Mouse (Mus musculus) kidney, postnatal 0 days (tissue): Measurements from ENCODE around the gene Gm20388. TPM values are rescaled to one million over a fixed set of nuclear protein-coding genes. Genes with fewer than 3 reads are reported as not detected.
A peak's percentile ranks its signal among the peaks of the same experiment; 100 is the strongest.

ENCODE experiments used
- ATAC-seq: fragments of 200-750 bp; cut with Nextera tagmentation; replicated peaks from 2 replicates; pipeline ENCODE4 v1.8.0; 2017; ENCODE audit warnings: low read depth, moderate number of reproducible peaks, moderate TSS enrichment, moderate library complexity; ENCODE audit not compliant: low FRiP score
- DNase-seq: peaks from one replicate; pipeline ENCODE4 v3.0.0-alpha.2; 2016; ENCODE audit warnings: low spot score
- H3K27ac ChIP-seq: fragments of 300-500 bp; sonication (generic); 2 replicates; pipeline ENCODE4 v1.5.1; 2014; ENCODE audit warnings: mild to moderate bottlenecking
- H3K27me3 ChIP-seq: fragments of 300-500 bp; sonication (generic); 2 replicates; pipeline ENCODE4 v1.6.1; 2014; ENCODE audit warnings: low read length, mixed read lengths; ENCODE audit not compliant: insufficient read depth
- H3K36me3 ChIP-seq: fragments of 300-500 bp; sonication (generic); 2 replicates; pipeline ENCODE4 v1.6.1; 2014; ENCODE audit warnings: low read length, mixed read lengths; ENCODE audit not compliant: insufficient read depth
- H3K4me1 ChIP-seq: fragments of 300-500 bp; sonication (generic); replicated peaks from 2 replicates; pipeline ENCODE4 v1.6.1; 2014; ENCODE audit warnings: antibody characterized with exemption, low read length, mixed read lengths; ENCODE audit not compliant: insufficient read depth
- H3K4me2 ChIP-seq: fragments of 300-500 bp; sonication (generic); 2 replicates; pipeline ENCODE4 v1.6.1; 2014; ENCODE audit warnings: mild to moderate bottlenecking, low read length, moderate library complexity, mixed read lengths
- H3K4me3 ChIP-seq: fragments of 300-500 bp; sonication (generic); replicated peaks from 2 replicates; pipeline ENCODE4 v1.5.1; 2014; ENCODE audit warnings: low read depth, low read length
- H3K9ac ChIP-seq: fragments of 300-500 bp; sonication (generic); 2 replicates; pipeline ENCODE4 v1.6.1; 2014; ENCODE audit warnings: low read depth, low read length
- H3K9me3 ChIP-seq: fragments of 300-500 bp; sonication (generic); replicated peaks from 2 replicates; pipeline ENCODE4 v1.6.1; 2016; ENCODE audit warnings: low read length, inconsistent platforms, mixed read lengths
- CTCF ChIP-seq: IDR thresholded peaks from 2 replicates; pipeline ENCODE4 v1.5.1; 2016; ENCODE audit warnings: antibody characterized with exemption, low read depth, mild to moderate bottlenecking, moderate library complexity
- WGBS: fragments of 180-500 bp; shearing (Covaris S2); extraction: QIAGEN DNeasy Blood & Tissue Kit; methylation state at CpG from one replicate; pipeline ENCODE4 v1.1.7; 2014; 5-methylcytosine and 5-hydroxymethylcytosine counted together
- polyA plus RNA-seq: library from polyadenylated mRNA; unstranded; fragments of >200 nt; fragmentation: Nextera tagmentation; extraction: Ambion mirVana; gene quantifications from 2 replicates; pipeline ENCODE4 v1.2.1, GENCODE M21; 2015

The Gm20388 gene
- polyA plus RNA-seq, 1 experiment from 2014 or later = not detected

DNA sequence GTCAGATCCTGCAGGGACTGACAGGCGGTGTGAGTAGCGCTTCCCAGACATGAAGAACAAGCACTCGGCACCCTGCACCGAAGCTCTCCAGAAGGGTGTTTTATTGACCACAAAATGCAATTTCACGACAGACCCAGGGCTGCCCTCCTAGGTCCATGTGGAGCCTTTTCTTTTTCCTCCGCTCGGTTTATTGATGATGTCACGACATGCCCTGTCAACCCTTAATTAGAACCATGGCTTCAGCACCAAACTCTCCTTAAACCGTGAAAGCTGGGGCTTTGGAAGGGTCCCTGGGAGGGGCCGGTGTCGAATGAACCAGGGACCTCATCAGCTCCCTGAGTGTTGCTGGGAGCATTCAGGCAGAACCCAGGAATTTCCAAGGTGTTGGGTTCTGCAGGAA, 1340.4 kb downstream of the Gm20388 start:
- WGBS = 11% methylated on average over 11 of the region's 11 CpGs
- Histone ChIP-seq H3K4me1 (no peaks in the 10 kb centered on the region), H3K4me2 (no peak overlapping the region), H3K9me3 (no peaks in the 10 kb centered on the region), H3K9ac (no peak overlapping the region), H3K27me3 (0 out of 2 replicates have a peak, but pooled peaks cover 5% of the 10 kb centered on the region), H3K27ac (no peak overlapping the region), H3K4me3 (no peak overlapping the region), H3K36me3 (no peaks in the 10 kb centered on the region)
- ATAC-seq (0 out of 2 replicates have a peak, but pooled peaks have one; percentile 27), DNase-seq (no peak)
- TF ChIP-seq CTCF = no peak

DNA sequence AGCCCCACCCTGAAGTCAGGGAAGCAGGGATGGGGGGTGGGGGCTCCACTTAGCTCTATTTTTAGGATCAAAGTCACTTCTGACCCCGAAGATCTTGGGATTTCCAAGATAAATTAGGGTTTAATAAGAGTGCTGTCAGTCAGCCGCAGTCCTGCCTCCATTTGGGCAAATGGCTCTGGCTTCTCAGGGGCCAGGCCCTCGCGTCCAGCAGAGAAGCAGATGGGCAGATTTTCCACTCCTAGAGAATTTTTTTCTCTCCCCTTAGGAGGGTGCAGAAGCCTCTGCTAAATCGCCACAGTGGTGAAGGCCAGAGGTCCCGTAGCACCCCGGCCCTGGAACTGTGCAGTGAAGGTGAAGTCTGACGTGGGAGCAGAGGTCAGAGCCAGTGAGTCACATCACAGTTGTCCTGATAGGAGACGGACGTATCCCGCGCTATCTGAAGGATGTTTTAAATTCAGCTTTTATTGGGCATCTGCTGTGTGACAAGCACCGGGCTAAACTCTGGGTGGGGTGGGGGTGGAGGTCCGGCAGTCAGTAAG, 1345.2 kb downstream of the Gm20388 start:
- Histone ChIP-seq H3K9me3 (no peaks in the 10 kb centered on the region), H3K27me3 (0 out of 2 replicates have a peak, but pooled peaks cover 5% of the 10 kb centered on the region), H3K4me1 (peaks cover 13% of the 10 kb centered on the region), H3K36me3 (no peaks in the 10 kb centered on the region), H3K9ac (no peak overlapping the region), H3K4me2 (no peak overlapping the region), H3K27ac (no peak overlapping the region), H3K4me3 (no peak overlapping the region)
- no peak for ATAC-seq
- DNase-seq = no peak
- WGBS = 55% methylated on average over 14 of the region's 14 CpGs
- no peak for TF ChIP-seq CTCF

DNA sequence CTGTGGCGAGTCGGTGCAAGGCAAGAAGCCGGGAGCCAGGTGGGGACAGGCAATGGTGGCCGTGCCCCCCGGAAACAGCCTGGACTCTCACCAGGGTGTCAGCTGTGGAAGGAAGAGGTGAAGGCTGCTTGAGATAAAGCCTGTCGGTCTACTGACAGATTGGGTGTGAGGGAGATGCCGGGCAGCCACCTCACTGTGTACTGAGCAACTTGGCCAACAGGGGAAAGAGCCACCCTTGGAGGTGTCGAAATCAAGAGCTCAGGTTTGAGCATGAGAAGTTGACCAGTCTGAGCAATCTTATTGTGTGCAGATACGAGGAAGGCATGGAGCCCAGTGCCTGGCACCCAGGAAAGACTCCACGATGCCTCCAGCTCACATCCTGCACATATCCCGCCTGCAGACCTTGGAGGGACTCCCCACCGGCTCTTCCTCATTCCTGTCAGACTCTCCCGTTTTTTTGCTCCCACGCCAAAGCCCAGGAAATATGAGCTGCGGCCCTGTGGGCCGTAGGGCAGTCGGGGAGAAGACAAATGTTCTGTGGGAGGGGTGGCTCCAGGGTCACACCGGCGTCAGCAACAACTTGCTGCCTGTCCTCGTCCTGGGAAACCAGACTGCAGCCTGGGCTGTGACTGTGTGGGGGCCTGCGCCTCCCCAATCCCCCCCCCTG, 1347.6 kb downstream of the Gm20388 start:
- no peak for TF ChIP-seq CTCF
- WGBS = 7% methylated on average over 21 of the region's 21 CpGs
- Histone ChIP-seq H3K36me3 (no peaks in the 10 kb centered on the region), H3K4me2 (peak overlapping the region; percentile 1; the same call in 1 of the 2 replicates), H3K9me3 (no peaks in the 10 kb centered on the region), H3K27ac (peak overlapping the region; percentile 75), H3K4me1 (peaks cover 20% of the 10 kb centered on the region), H3K4me3 (no peak overlapping the region), H3K9ac (no peak overlapping the region), H3K27me3 (no peaks in the 10 kb centered on the region)
- DNase-seq (peak; percentile 94), ATAC-seq (peak; percentile 80)

DNA sequence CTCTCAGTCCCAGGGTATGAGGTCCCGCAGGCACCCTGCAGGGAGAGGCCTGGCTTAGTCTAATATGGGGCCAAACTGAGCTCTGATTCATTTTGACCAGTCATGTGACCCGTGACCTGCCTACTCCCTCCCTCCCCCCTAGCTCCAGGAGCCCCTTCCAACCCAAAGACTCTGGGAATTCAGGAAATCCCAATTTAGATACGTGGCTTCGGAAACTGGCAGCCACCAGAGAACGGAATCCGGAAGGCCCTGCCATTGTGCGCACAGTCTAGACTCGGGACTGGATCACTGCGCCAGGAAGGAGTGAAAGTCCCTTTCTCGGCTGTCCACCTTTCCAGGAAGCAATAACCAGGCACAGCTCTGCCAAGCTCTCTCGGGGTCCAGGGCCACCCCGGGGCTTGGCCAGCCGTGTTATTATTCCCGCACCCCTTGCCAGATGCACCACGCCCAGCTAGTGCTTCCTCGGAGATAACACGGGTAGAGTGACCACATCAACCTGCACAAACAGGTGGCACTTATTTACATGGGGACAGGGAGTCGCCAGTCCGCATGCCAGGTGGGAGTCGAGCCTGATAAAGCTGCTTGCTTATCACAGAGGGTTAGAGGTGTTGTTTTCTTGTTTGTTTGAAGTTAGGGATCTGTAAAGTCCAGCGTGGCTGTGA, 1352.2 kb downstream of the Gm20388 start:
- H3K27ac ChIP-seq = peak overlapping the region; percentile 47
- no peaks in the 10 kb centered on the region for H3K36me3 ChIP-seq
- no peak overlapping the region for H3K4me3 ChIP-seq
- no peak overlapping the region for H3K4me2 ChIP-seq
- H3K4me1 ChIP-seq = peaks cover 24% of the 10 kb centered on the region
- no peaks in the 10 kb centered on the region for H3K27me3 ChIP-seq
- H3K9ac ChIP-seq = 0 out of 2 replicates have a peak overlapping the region, but pooled peaks have one; percentile 14
- no peak for ATAC-seq
- WGBS = 46% methylated on average over 21 of the region's 21 CpGs
- no peaks in the 10 kb centered on the region for H3K9me3 ChIP-seq
- no peak for TF ChIP-seq CTCF
- peak; percentile 73 for DNase-seq

DNA sequence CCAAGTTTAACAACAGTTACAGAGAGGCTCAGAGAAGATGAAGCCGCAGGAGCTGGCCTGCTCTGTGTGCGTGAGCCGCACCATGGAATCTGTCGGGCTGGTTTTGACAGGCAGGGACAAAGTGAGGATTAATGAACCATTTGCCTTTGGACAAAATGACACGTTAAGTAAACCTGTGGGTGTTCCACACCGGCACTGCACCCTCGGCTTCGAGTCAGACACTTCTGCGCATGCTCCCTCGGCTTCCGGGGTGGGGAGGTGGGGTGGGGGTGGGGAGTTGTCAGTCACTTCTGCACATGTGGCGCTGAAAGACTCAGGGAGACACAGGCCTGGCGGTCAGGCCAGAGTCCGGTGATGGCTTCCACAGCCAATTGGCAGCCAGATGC, 1352.7 kb downstream of the Gm20388 start:
- Histone ChIP-seq H3K27me3 (no peaks in the 10 kb centered on the region), H3K4me1 (peaks cover 22% of the 10 kb centered on the region), H3K4me3 (no peak overlapping the region), H3K4me2 (no peak overlapping the region), H3K9ac (0 out of 2 replicates have a peak overlapping the region, but pooled peaks have one; percentile 14), H3K9me3 (no peaks in the 10 kb centered on the region), H3K36me3 (no peaks in the 10 kb centered on the region), H3K27ac (peak overlapping the region; percentile 47)
- no peak for TF ChIP-seq CTCF
- 22% methylated on average over 14 of the region's 14 CpGs for WGBS
- no peak for DNase-seq
- ATAC-seq = 0 out of 2 replicates have a peak, but pooled peaks have one; percentile 9

DNA sequence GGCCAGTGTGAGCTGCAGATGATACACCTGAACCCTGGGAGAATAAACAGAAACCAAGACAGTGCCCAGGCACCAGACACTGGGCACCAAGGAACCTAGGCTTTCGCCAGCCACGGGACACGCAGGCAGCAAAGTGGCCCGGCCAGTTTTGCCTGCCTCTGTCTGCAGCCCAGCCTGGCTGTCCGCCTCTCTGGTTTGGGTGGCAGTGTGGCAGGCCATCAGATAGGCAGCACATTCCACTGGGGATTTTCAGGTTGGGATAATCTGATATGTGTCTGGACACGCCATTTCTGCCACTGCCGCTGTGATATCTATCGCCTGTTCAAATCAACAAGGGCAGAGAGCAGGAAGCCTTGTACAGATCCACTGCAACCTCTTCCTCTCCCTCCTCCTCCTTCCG, 1353.6 kb downstream of the Gm20388 start:
- Histone ChIP-seq H3K27me3 (no peaks in the 10 kb centered on the region), H3K9me3 (no peaks in the 10 kb centered on the region), H3K36me3 (no peaks in the 10 kb centered on the region), H3K4me3 (no peak overlapping the region), H3K4me2 (no peak overlapping the region), H3K4me1 (peaks cover 14% of the 10 kb centered on the region), H3K27ac (peak overlapping the region; percentile 42; the same call in 1 of the 2 replicates), H3K9ac (no peak overlapping the region)
- DNase-seq = no peak
- 65% methylated on average over 9 of the region's 9 CpGs for WGBS
- no peak for TF ChIP-seq CTCF
- ATAC-seq = no peak
